Mouse (Mus musculus) MEL (cell line): Measurements from ENCODE around the gene Atg13. TPM values are rescaled to one million over a fixed set of nuclear protein-coding genes. Genes with fewer than 3 reads are reported as not detected.

Source experiments
- DNase-seq: peaks from one replicate; pipeline ENCODE4 v3.0.0; 2011; ENCODE audit warnings: low read depth, low spot score
- H3K27ac ChIP-seq: 2 replicates; pipeline ENCODE4 v1.5.1; 2012; ENCODE audit warnings: low read depth, mild to moderate bottlenecking, control low read depth, low read length, moderate library complexity; ENCODE audit not compliant: control insufficient read depth
- H3K27me3 ChIP-seq, 2 experiments: fragments of 150-350 bp in 1 of 2; sonication (generic) in 1 of 2; 2 replicates each; pipeline ENCODE4 v1.6.1; 2012; ENCODE audit warnings: low read length in 2 of 2, mild to moderate bottlenecking in 2 of 2, improper control_type of control experiment in 1 of 2, moderate library complexity in 1 of 2; ENCODE audit not compliant: insufficient read depth in 2 of 2, control insufficient read depth in 1 of 2
- H3K36me3 ChIP-seq, 2 experiments: 2 replicates each; pipeline ENCODE4 v1.6.1; 2012 to 2014; ENCODE audit warnings: low read length in 2 of 2, improper control_type of control experiment in 1 of 2, inconsistent platforms in 1 of 2, mild to moderate bottlenecking in 1 of 2; ENCODE audit not compliant: insufficient read depth in 2 of 2, control insufficient read depth in 1 of 2
- H3K4me1 ChIP-seq, 2 experiments: fragments of 150-350 bp in 1 of 2; sonication (generic) in 1 of 2; 2 replicates each; pipeline ENCODE4 v1.6.1; 2012; ENCODE audit warnings: low read length in 2 of 2, improper control_type of control experiment in 1 of 2, mild to moderate bottlenecking in 1 of 2; ENCODE audit not compliant: insufficient read depth in 2 of 2, control insufficient read depth in 1 of 2
- H3K4me3 ChIP-seq, 2 experiments: fragments of 150-350 bp in 1 of 2; sonication (generic) in 1 of 2; 2 replicates each; pipeline ENCODE4 v1.5.1; 2012; ENCODE audit warnings: low read depth in 2 of 2, low read length in 2 of 2, mild to moderate bottlenecking in 2 of 2, moderate library complexity in 2 of 2, control low read depth in 1 of 2, improper control_type of control experiment in 1 of 2; ENCODE audit not compliant: control insufficient read depth in 1 of 2, insufficient read depth in 1 of 2
- H3K79me2 ChIP-seq: 2 replicates; pipeline ENCODE4 v1.6.1; 2012; ENCODE audit warnings: mild to moderate bottlenecking, low read length, moderate library complexity; ENCODE audit not compliant: control insufficient read depth, poor library complexity, insufficient read depth
- H3K9ac ChIP-seq: 2 replicates; pipeline ENCODE4 v1.6.1; 2012; ENCODE audit warnings: low read depth, mild to moderate bottlenecking, control low read depth, low read length, moderate library complexity; ENCODE audit not compliant: control insufficient read depth, poor library complexity, severe bottlenecking
- H3K9me3 ChIP-seq: fragments of 150-350 bp; sonication (generic); replicated peaks from 2 replicates; pipeline ENCODE4 v1.6.1; 2012; ENCODE audit warnings: mild to moderate bottlenecking, low read length, improper control_type of control experiment, moderate library complexity; ENCODE audit not compliant: insufficient read depth
- CHD1 ChIP-seq: IDR thresholded peaks from 2 replicates; pipeline ENCODE4 v1.6.1; 2012; ENCODE audit warnings: low read depth, mild to moderate bottlenecking, inconsistent platforms, low read length, improper control_type of control experiment
- CHD2 ChIP-seq: IDR thresholded peaks from 2 replicates; pipeline ENCODE4 v1.6.1; 2011; ENCODE audit warnings: low read length, improper control_type of control experiment
- ELF1 ChIP-seq: IDR thresholded peaks from 2 replicates; pipeline ENCODE4 v1.6.1; 2014; ENCODE audit warnings: low read depth, mild to moderate bottlenecking, inconsistent platforms, low read length, improper control_type of control experiment, moderate library complexity
- GABPA ChIP-seq: IDR thresholded peaks from 2 replicates; pipeline ENCODE4 v1.6.1; 2012; ENCODE audit warnings: low read depth, mild to moderate bottlenecking, inconsistent platforms, low read length, improper control_type of control experiment, moderate library complexity
- GATA1 ChIP-seq: IDR thresholded peaks from 2 replicates; pipeline ENCODE4 v1.6.1; 2011; ENCODE audit warnings: low read depth, low read length, improper control_type of control experiment
- HCFC1 ChIP-seq: IDR thresholded peaks from 2 replicates; pipeline ENCODE4 v1.6.1; 2012; ENCODE audit warnings: low read depth, mild to moderate bottlenecking, inconsistent platforms, low read length, improper control_type of control experiment, moderate library complexity
- MAFK ChIP-seq: IDR thresholded peaks from 2 replicates; pipeline ENCODE4 v1.6.1; 2011; ENCODE audit warnings: low read depth, mild to moderate bottlenecking, low read length, improper control_type of control experiment, borderline replicate concordance
- MAZ ChIP-seq: IDR thresholded peaks from 2 replicates; pipeline ENCODE4 v1.6.1; 2012; ENCODE audit warnings: low read depth, mild to moderate bottlenecking, inconsistent platforms, low read length, improper control_type of control experiment
- NELFE ChIP-seq: IDR thresholded peaks from 2 replicates; pipeline ENCODE4 v1.6.1; 2011; ENCODE audit warnings: low read depth, low read length, improper control_type of control experiment
- NRF1 ChIP-seq: IDR thresholded peaks from 2 replicates; pipeline ENCODE4 v1.6.1; 2014; ENCODE audit warnings: low read depth, mild to moderate bottlenecking, inconsistent platforms, low read length, improper control_type of control experiment, moderate library complexity; ENCODE audit not compliant: poor library complexity, insufficient read depth, severe bottlenecking
- POLR2AphosphoS2 ChIP-seq: IDR thresholded peaks from 2 replicates; pipeline ENCODE4 v1.6.1; 2011; ENCODE audit warnings: low read length, improper control_type of control experiment
- RAD21 ChIP-seq: IDR thresholded peaks from 2 replicates; pipeline ENCODE4 v1.6.1; 2011; ENCODE audit warnings: mild to moderate bottlenecking, low read depth, low read length, improper control_type of control experiment
- RCOR1 ChIP-seq: IDR thresholded peaks from 2 replicates; pipeline ENCODE4 v1.6.1; 2012; ENCODE audit warnings: low read depth, mild to moderate bottlenecking, inconsistent platforms, low read length, improper control_type of control experiment
- TAL1 ChIP-seq: IDR thresholded peaks from 2 replicates; pipeline ENCODE4 v1.6.1; 2012; ENCODE audit warnings: mild to moderate bottlenecking, inconsistent platforms, low read length, moderate library complexity, mixed read lengths
- TBP ChIP-seq: IDR thresholded peaks from 2 replicates; pipeline ENCODE4 v1.8.0; 2011; ENCODE audit warnings: low read depth, low read length, improper control_type of control experiment
- USF1 ChIP-seq: IDR thresholded peaks from 2 replicates; pipeline ENCODE4 v1.6.1; 2014; ENCODE audit warnings: low read depth, mild to moderate bottlenecking, inconsistent platforms, low read length, improper control_type of control experiment, moderate library complexity
- ZMIZ1 ChIP-seq: IDR thresholded peaks from 2 replicates; pipeline ENCODE4 v1.6.1; 2012; ENCODE audit warnings: low read depth, mild to moderate bottlenecking, inconsistent platforms, low read length, improper control_type of control experiment, moderate library complexity
- ZNF384 ChIP-seq: IDR thresholded peaks from 2 replicates; pipeline ENCODE4 v1.6.1; 2012; ENCODE audit warnings: low read depth, mild to moderate bottlenecking, inconsistent platforms, low read length, improper control_type of control experiment
- polyA plus RNA-seq, 2 experiments: library from polyadenylated mRNA; stranded (reverse) in 1 of 2; unstranded in 1 of 2; fragments of >175 nt in 1 of 2; fragments of >200 nt in 1 of 2; gene quantifications; 2 replicates each; pipeline versions ENCODE4 v1.2.1 to v1.2.4; 2012; ENCODE audit warnings: low replicate concordance in 2 of 2, low read depth in 1 of 2; ENCODE audit not compliant: insufficient read length in 2 of 2, insufficient read depth in 1 of 2, missing spikeins in 1 of 2
- total RNA-seq: library from RNA; depleted of rRNA; stranded (reverse); fragments of 300-350 nt; gene quantifications from 2 replicates; pipeline ENCODE4 v1.2.3, GENCODE M21; 2012

Atg13 gene
- total and polyA plus RNA-seq, 3 experiments = 8.4 to 27.7 TPM; not detected in 1

DNA sequence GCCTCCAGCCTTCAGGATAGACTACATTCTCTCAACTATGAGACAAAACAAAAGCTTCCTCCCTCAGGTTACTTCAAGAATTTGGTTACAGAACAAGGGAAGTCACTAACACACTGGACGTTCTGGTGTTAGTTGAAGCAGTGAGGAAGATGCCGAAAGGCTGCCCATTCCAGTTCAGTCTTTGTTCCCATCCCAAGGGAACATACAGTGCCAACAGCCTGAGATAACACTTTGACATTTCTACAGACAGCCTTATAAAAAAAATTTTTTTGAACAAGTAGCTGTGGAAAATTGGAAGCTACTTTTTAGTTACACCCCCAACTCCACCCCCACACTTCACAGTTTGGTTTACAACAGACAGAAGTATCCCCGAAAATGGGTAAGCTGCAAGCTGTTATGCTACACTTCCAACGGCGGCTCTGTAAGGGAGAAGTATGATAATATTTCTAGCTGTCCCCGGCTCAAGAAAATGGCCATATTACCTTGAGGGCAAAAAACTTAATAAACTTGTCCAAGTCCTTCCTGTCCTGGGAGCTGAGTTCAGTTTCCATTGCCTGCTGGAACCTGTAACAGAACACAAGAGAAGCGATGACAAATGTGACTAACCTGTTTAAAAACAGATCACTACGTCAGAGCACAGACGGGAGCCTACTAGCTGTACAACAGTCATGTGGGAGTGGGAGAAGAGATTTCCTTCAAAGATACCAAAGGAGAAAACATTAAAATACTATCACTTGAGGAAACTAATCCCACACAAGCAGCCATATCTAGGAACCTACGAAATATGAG is 14.7 kb downstream of the Atg13 start:
- H3K27ac ChIP-seq = no peak overlapping the region
- H3K36me3 ChIP-seq = no peaks in the 10 kb centered on the region
- H3K79me2 ChIP-seq = no peaks in the 10 kb centered on the region
- no peaks in the 10 kb centered on the region for H3K9me3 ChIP-seq
- no peak overlapping the region for H3K4me3 ChIP-seq
- H3K4me1 ChIP-seq = no peaks in the 10 kb centered on the region
- H3K27me3 ChIP-seq = no peaks in the 10 kb centered on the region
- no peak overlapping the region for H3K9ac ChIP-seq
- TF ChIP-seq RAD21 = no peak
- no peak for TF ChIP-seq RCOR1
- no peak for TF ChIP-seq HCFC1
- no peak for TF ChIP-seq ZNF384
- TF ChIP-seq, all 39 proteins: peak for 0
- no peak for DNase-seq

DNA sequence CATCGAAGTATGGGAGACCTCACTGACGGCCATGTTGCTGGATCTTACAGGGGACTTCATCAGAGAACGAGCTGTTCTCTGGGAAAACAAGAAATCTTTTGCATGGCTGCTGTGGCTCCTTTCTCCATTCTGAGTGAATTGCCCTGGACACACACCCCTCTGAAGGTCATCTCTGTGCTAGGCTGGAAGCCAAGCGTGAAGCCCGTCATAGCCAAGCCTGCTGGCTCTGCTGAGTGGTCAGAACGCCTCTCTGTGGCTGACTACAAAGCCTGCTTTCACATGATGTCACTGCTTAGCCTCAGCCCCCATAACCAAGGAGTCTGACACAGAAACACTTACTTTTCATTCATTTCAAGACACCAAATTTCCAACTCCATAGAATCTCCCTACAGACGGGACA is 20.9 kb downstream of the Atg13 start:
- Histone ChIP-seq H3K4me3 (no peak overlapping the region), H3K27me3 (no peaks in the 10 kb centered on the region), H3K27ac (no peak overlapping the region), H3K36me3 (no peaks in the 10 kb centered on the region; a peak in 1 of 4 replicates), H3K9ac (no peak overlapping the region), H3K9me3 (no peaks in the 10 kb centered on the region), H3K79me2 (no peaks in the 10 kb centered on the region), H3K4me1 (no peaks in the 10 kb centered on the region)
- no peak for DNase-seq
- no peak for TF ChIP-seq CHD1
- no peak for TF ChIP-seq RCOR1
- TF ChIP-seq ELF1 = no peak
- TF ChIP-seq HCFC1 = no peak
- TF ChIP-seq CHD2 = no peak
- TF ChIP-seq MAFK = no peak
- no peak for TF ChIP-seq TBP
- TF ChIP-seq USF1 = no peak
- TF ChIP-seq TAL1 = no peak
- no peak for TF ChIP-seq NRF1
- TF ChIP-seq ZMIZ1 = no peak
- TF ChIP-seq POLR2AphosphoS2 = no peak
- TF ChIP-seq GATA1 = no peak
- no peak for TF ChIP-seq GABPA
- TF ChIP-seq MAZ = no peak
- no peak for TF ChIP-seq NELFE
